Mouse (Mus musculus) cerebellum, postnatal 14 days (tissue): ENCODE measurements around the gene Rbmxl2.

Experiments
- DNase-seq, 2 experiments: peaks; one replicate each; pipeline ENCODE4 v3.0.0; 2021; ENCODE audit warnings: mixed read lengths in 2 of 2

Rbmxl2 gene

GRCm38 (mm10) chr7:107209204-107209860 lies at the start of gene Rbmxl2:
Gene Rbmxl2, plus strand, starts transcription at chr7:107209445.
- peak in 1 of 2 experiments; percentile 4 for DNase-seq

DNA sequence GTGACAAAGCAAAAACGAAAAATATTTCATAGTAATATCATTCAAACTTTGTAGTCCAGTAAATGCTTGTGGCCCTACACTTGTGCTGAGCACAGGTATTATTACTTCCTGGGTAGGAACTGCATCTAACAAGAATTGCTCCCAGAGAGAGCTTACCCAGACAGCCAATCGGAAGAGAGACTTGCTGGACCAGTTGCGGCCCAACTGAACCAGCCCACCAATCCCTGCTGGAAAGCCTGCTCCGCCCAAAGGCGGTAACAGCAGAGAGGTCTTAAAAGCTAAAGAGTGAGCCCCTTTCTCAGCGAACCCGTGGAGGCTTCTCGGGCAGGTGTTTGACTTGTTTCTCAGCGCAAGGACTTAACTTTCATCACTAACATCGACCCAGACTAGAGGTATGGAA lies 42.6 kb upstream of the Rbmxl2 start, which contains the start of gene Nlrp14:
TSS of gene Nlrp14 (plus strand) at position 301 of the 400 bp plus-strand sequence.
- no peak for DNase-seq

- no peak for DNase-seq
Observed at GRCm38 (mm10) chr7:107180406-107180805, 28.8 kb upstream of the Rbmxl2 start.

GRCm38 (mm10) chr7:107201817-107202216 lies 7.4 kb upstream of the Rbmxl2 start:
- no peak for DNase-seq

DNA sequence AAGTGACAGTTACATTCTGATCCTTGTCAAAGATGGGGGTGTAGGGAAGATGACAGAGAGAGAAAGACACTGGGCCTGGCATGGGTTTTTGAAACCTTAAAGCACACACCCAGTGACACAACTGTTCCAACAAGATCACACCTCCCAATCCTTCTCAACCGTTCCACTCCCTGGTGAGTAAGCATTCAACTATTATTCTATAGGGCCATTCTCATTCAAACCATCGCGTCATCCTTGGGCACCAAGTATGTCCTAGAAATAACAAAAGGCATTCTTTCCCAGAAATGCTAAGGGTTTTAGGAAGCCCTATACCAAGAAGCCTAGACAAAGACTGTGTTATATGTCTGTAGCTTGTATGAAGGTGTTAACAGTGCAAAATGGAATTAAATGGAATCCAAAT lies 1.4 kb upstream of the Rbmxl2 start:
- no peak for DNase-seq

DNA sequence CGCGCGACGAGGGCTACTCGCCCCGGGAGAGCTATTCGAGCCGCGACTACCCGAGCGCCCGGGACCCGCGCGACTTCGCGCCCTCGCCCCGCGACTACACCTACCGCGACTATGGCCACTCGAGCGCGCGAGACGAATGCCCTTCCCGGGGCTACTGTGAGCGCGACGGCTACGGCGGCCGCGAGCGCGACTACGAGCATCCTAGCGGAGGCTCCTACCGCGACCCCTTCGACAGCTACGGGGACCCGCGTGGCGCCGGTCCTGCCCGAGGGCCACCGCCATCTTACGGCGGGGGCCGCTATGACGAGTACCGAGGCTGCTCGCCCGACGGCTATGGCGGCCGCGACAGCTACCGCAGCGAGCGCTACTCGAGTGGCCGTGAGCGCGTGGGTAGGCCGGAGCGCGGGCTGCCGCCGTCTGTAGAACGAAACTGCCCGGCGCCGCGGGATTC lies 906 bp downstream of the Rbmxl2 start:
- DNase-seq, result peak in 1 of 2 experiments; percentile 8

- peak; percentile 57 to 73 for DNase-seq
Observed at GRCm38 (mm10) chr7:107215723-107216122, 6.5 kb downstream of the Rbmxl2 start.

- DNase-seq, result no peak
Observed at GRCm38 (mm10) chr7:107216845-107217244, 7.6 kb downstream of the Rbmxl2 start.

DNA sequence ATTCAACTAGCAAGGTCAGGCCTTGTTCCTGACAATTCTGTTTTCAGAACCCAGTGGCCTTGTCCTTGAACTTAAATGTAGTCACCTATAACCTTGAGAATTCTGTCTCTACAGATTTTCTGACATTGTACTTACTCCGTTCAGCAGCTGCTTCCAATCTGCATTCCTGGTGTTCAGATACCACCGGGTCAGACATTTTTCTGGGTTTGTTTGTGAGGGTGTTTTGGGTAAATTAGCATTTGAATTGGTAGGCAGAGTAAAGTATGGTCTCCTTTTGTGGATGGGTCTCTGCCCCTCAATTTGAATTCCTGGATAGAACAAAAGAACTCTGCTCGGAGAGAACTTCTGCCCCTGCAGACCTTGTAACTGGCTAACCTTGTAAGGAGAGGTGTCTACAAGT lies 27.6 kb downstream of the Rbmxl2 start:
- DNase-seq, result no peak

- DNase-seq, result no peak
Observed at GRCm38 (mm10) chr7:107237498-107237897, 28.3 kb downstream of the Rbmxl2 start.

GRCm38 (mm10) chr7:107241371-107241883 lies 32.2 kb downstream of the Rbmxl2 start:
- DNase-seq, result no peak

DNA sequence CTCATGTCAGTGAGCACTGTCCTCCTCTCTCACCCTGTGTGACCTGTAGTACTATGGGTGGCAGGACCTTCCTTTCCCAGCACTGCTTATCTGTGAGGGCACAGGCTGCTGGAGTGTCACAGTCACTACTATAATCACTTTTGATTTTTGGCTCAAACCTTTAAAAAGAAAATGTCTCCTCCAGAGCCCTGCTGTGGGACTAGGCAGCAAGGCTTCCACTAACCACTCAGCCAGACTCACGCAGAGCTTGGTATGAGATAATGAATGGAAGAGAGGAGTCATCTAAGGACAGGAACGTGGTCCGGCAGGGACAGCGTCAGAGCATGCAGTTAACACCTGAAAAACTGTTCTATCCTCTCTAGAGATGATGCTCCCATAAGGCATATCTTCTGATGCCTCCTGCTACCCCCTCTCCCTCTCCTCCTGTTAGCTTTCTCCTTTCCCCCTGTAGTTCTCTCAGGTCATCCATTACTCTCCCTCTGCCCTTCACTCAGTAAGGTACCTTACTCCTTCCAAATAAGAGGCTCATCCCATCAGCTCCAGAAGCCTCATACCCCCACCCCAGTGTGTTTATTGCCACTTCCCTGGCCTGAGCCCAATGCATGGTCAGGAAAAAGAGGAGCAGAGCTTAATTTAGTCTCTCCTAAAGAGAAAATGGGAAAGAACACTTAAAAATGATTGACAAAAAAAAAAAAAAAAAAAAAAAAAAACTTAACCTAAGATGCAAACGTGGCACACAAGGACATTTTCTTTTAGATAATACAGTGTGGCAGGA lies 41.2 kb downstream of the Rbmxl2 start:
- DNase-seq, result peak; percentile 65 to 72

GRCm38 (mm10) chr7:107253355-107253754 lies 44.1 kb downstream of the Rbmxl2 start:
- no peak for DNase-seq

DNA sequence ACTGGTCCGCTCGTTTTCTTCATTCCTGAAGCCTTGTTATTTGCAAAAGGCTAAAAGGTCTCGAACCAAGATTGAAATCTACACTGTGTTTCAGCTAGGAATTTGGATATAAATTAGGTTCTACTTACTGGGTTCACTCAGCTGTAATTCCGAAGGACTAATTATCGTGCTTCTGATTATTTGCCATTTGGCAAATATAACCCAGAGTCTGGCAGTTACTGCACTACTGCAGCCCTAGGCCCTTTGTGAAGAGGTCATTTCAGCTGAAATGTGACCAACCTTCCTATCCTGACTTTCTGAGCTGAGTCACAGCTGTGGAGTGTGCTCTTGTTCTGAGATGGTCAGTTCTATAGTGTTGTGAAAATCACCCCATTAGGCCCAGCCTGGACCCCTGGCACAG lies 50.7 kb downstream of the Rbmxl2 start:
- no peak for DNase-seq
